Comparison of ENCODE assay signal across 8 mouse cellular contexts in genomic region chr3:32511191-32511550, GRCm38 (mm10). TPM values are rescaled to one million over a fixed set of nuclear protein-coding genes. Genes with fewer than 3 reads are reported as not detected.
DNase-seq lines count a peak whose midpoint lies in the region; ATAC-seq and TF ChIP-seq lines count a peak whose summit lies in the region.

No protein-coding gene starts in this region.

- peaks cover 9% of the 10 kb centered on the region; the same call in 1 of the 2 replicates for H3K4me1 ChIP-seq in kidney, postnatal 0 days (replicated peaks; ENCODE audit: insufficient read depth, low read length)
- peaks cover 21% of the 10 kb centered on the region for H3K4me1 ChIP-seq in embryonic facial prominence, embryonic 15.5 days
- H3K4me1 ChIP-seq in limb, embryonic 12.5 days (replicated peaks), result peaks cover 25% of the 10 kb centered on the region
- peaks cover 39% of the 10 kb centered on the region for H3K4me1 ChIP-seq in midbrain, embryonic 15.5 days

- TF ChIP-seq CTCF in kidney, postnatal 0 days (IDR thresholded peaks at IDR 0.05; ENCODE audit: low read depth), result no peak

- H3K9ac ChIP-seq in kidney, postnatal 0 days (ENCODE audit: low read depth, low read length), result peak overlapping the region; percentile 92
- peak overlapping the region; percentile 86 for H3K9ac ChIP-seq in embryonic facial prominence, embryonic 15.5 days
- H3K9ac ChIP-seq in limb, embryonic 12.5 days (replicated peaks), result peak overlapping the region; percentile 94; the same call in 1 of the 2 replicates
- H3K9ac ChIP-seq in midbrain, embryonic 15.5 days, result peak overlapping the region; percentile 91

- H3K4me3 ChIP-seq in kidney, postnatal 0 days (replicated peaks; ENCODE audit: low read depth, low read length), result peak overlapping the region; percentile 83
- peak overlapping the region; percentile 93 for H3K4me3 ChIP-seq in embryonic facial prominence, embryonic 15.5 days (replicated peaks)
- H3K4me3 ChIP-seq in limb, embryonic 12.5 days (replicated peaks), result peak overlapping the region; percentile 95
- H3K4me3 ChIP-seq in midbrain, embryonic 15.5 days, result peak overlapping the region; percentile 87

- H3K27me3 ChIP-seq in kidney, postnatal 0 days (ENCODE audit: insufficient read depth, low read length), result no peaks in the 10 kb centered on the region
- H3K27me3 ChIP-seq in embryonic facial prominence, embryonic 15.5 days, result no peaks in the 10 kb centered on the region
- H3K27me3 ChIP-seq in limb, embryonic 12.5 days, result no peaks in the 10 kb centered on the region
- no peaks in the 10 kb centered on the region for H3K27me3 ChIP-seq in midbrain, embryonic 15.5 days (replicated peaks)

- peak overlapping the region; percentile 76 for H3K4me2 ChIP-seq in kidney, postnatal 0 days (ENCODE audit: low read length)
- peak overlapping the region; percentile 75 for H3K4me2 ChIP-seq in embryonic facial prominence, embryonic 15.5 days (replicated peaks)
- H3K4me2 ChIP-seq in limb, embryonic 12.5 days, result peak overlapping the region; percentile 66
- peak overlapping the region; percentile 69 for H3K4me2 ChIP-seq in midbrain, embryonic 15.5 days

- peak; percentile 26 for DNase-seq in kidney, postnatal 0 days (ENCODE audit: low spot score)
- DNase-seq in kidney, postnatal 25 days, result no peak
- DNase-seq in R1 (ENCODE audit: low read depth, low spot score), result peak; percentile 61
- DNase-seq in layer of hippocampus, postnatal 25 days (ENCODE audit: extremely low spot score in 1 of 2, low spot score in 1 of 2), result no peak

- no peaks in the 10 kb centered on the region for H3K9me3 ChIP-seq in kidney, postnatal 0 days (replicated peaks; ENCODE audit: low read length)
- no peaks in the 10 kb centered on the region for H3K9me3 ChIP-seq in embryonic facial prominence, embryonic 15.5 days (replicated peaks)
- H3K9me3 ChIP-seq in limb, embryonic 12.5 days, result no peaks in the 10 kb centered on the region
- H3K9me3 ChIP-seq in midbrain, embryonic 15.5 days, result no peaks in the 10 kb centered on the region

- H3K27ac ChIP-seq in kidney, postnatal 0 days, result peak overlapping the region; percentile 93
- H3K27ac ChIP-seq in embryonic facial prominence, embryonic 15.5 days (replicated peaks), result peak overlapping the region; percentile 88; the same call in 1 of the 2 replicates
- H3K27ac ChIP-seq in limb, embryonic 12.5 days, result no peak overlapping the region
- H3K27ac ChIP-seq in midbrain, embryonic 15.5 days, result peak overlapping the region; percentile 84

- ATAC-seq in kidney, postnatal 0 days (replicated peaks; ENCODE audit: low FRiP score, low read depth), result no peak
- ATAC-seq in embryonic facial prominence, embryonic 15.5 days (ENCODE audit: insufficient number of reproducible peaks, low FRiP score, low TSS enrichment, low read depth), result no peak
- no peak for ATAC-seq in limb, embryonic 12.5 days (ENCODE audit: insufficient number of reproducible peaks, insufficient read depth, low FRiP score, low TSS enrichment, low read depth)
- no peak for ATAC-seq in midbrain, embryonic 15.5 days (replicated peaks)
- ATAC-seq in activated CD4-positive, CD25-positive, alpha-beta regulatory T cell, adult 4 months, result no peak

- H3K36me3 ChIP-seq in kidney, postnatal 0 days (ENCODE audit: insufficient read depth, low read length), result 0 out of 2 replicates have a peak, but pooled peaks cover 3% of the 10 kb centered on the region
- peaks cover 12% of the 10 kb centered on the region; the same call in 1 of the 2 replicates for H3K36me3 ChIP-seq in embryonic facial prominence, embryonic 15.5 days
- H3K36me3 ChIP-seq in limb, embryonic 12.5 days, result peaks cover 20% of the 10 kb centered on the region; the same call in 1 of the 2 replicates
- H3K36me3 ChIP-seq in midbrain, embryonic 15.5 days (replicated peaks), result no peaks in the 10 kb centered on the region

- WGBS in kidney, postnatal 0 days, result 5% methylated on average over 13 of the region's 13 CpGs
- WGBS in embryonic facial prominence, embryonic 15.5 days, result 2% methylated on average over 13 of the region's 13 CpGs
- 7% methylated on average over 13 of the region's 13 CpGs for WGBS in limb, embryonic 12.5 days
- WGBS in midbrain, embryonic 15.5 days, result 3% methylated on average over 13 of the region's 13 CpGs

RNA-seq across cellular contexts. Expression of gene Zfp639, which starts 1.1 kb away (rescaled TPM):
- polyA plus RNA-seq in kidney, postnatal 0 days (2015; fragmentation: Nextera tagmentation; extraction: Ambion mirVana), result 38.6 and 41.6 TPM in 2 replicates
- 35.8 and 43.2 TPM in 2 replicates for polyA plus RNA-seq in embryonic facial prominence, embryonic 15.5 days (2015; fragmentation: Nextera tagmentation; extraction: Ambion mirVana)
- 44.8 and 48.3 TPM in 2 replicates for polyA plus RNA-seq in limb, embryonic 12.5 days (2016; fragmentation: Nextera tagmentation; extraction: Ambion mirVana)
- polyA plus RNA-seq in midbrain, embryonic 15.5 days (2015; fragmentation: Nextera tagmentation; extraction: Ambion mirVana), result 37.5 and 38.7 TPM in 2 replicates
- 10 to 100 TPM; 24.1 to 26.4 TPM for polyA plus RNA-seq in activated CD4-positive, CD25-positive, alpha-beta regulatory T cell, adult 4 months (2017; shearing (Covaris generic))
- 10 to 100 TPM; 30.5 to 36.1 TPM for total RNA-seq in layer of hippocampus, postnatal 25 days (2021)

RNA-seq across cellular contexts. Expression of gene Mfn1, which starts 18.1 kb away (rescaled TPM):
- polyA plus RNA-seq in kidney, postnatal 0 days (2015; fragmentation: Nextera tagmentation; extraction: Ambion mirVana), result 32.4 and 34.9 TPM in 2 replicates
- polyA plus RNA-seq in embryonic facial prominence, embryonic 15.5 days (2015; fragmentation: Nextera tagmentation; extraction: Ambion mirVana), result 27.2 and 33.8 TPM in 2 replicates
- polyA plus RNA-seq in limb, embryonic 12.5 days (2016; fragmentation: Nextera tagmentation; extraction: Ambion mirVana), result 42.8 and 44.3 TPM in 2 replicates
- polyA plus RNA-seq in midbrain, embryonic 15.5 days (2015; fragmentation: Nextera tagmentation; extraction: Ambion mirVana), result 30.3 and 34.1 TPM in 2 replicates
- polyA plus RNA-seq in activated CD4-positive, CD25-positive, alpha-beta regulatory T cell, adult 4 months (2017; shearing (Covaris generic)), result 1 to 10 TPM; 6.1 to 9.9 TPM
- total RNA-seq in layer of hippocampus, postnatal 25 days (2021), result 100 to 1,000 TPM in 1 of 2 experiments, 10 to 100 TPM in 1; 87.7 to 100 TPM

RNA-seq across cellular contexts. Expression of gene Kcnmb3, which starts 19.1 kb away (rescaled TPM):
- 0.10 TPM in 1 of 2 replicates, not detected in the other for polyA plus RNA-seq in kidney, postnatal 0 days (2015; fragmentation: Nextera tagmentation; extraction: Ambion mirVana)
- polyA plus RNA-seq in embryonic facial prominence, embryonic 15.5 days (2015; fragmentation: Nextera tagmentation; extraction: Ambion mirVana), result 0.41 and 0.59 TPM in 2 replicates
- polyA plus RNA-seq in limb, embryonic 12.5 days (2016; fragmentation: Nextera tagmentation; extraction: Ambion mirVana), result 0.20 TPM in 2 replicates
- polyA plus RNA-seq in midbrain, embryonic 15.5 days (2015; fragmentation: Nextera tagmentation; extraction: Ambion mirVana), result 0.19 and 0.22 TPM in 2 replicates
- under 1 TPM; 0.46 to 0.52 TPM for polyA plus RNA-seq in activated CD4-positive, CD25-positive, alpha-beta regulatory T cell, adult 4 months (2017; shearing (Covaris generic))
- under 1 TPM in 1 of 2 experiments, not detected in 1; 0.66 TPM for total RNA-seq in layer of hippocampus, postnatal 25 days (2021)

Comparison
In these comparisons a context has a peak if more than half of its experiments do, and no peak if none do; other contexts are left out.
1. DNase-seq: peak in kidney, postnatal 0 days (single experiment) and R1 (single experiment); none in kidney, postnatal 25 days (0 of 2) and layer of hippocampus, postnatal 25 days (0 of 2).
2. Peak in every context shown above with its lines, with median percentiles within 50 percentile points of each other: H3K4me2 ChIP-seq, H3K4me3 ChIP-seq and H3K9ac ChIP-seq.